Mouse (Mus musculus) cortical plate, adult 2 months (tissue): ENCODE measurements around the gene Dazap2. TPM values are rescaled to one million over a fixed set of nuclear protein-coding genes. Genes with fewer than 3 reads are reported as not detected.

ENCODE experiments used
- H3K27ac ChIP-seq: fragments of 200-500 bp; 2 replicates; pipeline ENCODE4 v1.5.1; 2012; ENCODE audit warnings: low read length, control low read depth, inconsistent platforms; ENCODE audit not compliant: insufficient read depth
- H3K4me1 ChIP-seq: fragments of 200-500 bp; 2 replicates; pipeline ENCODE4 v1.6.1; 2011; ENCODE audit warnings: low read length; ENCODE audit not compliant: control insufficient read depth, insufficient read depth
- H3K4me3 ChIP-seq: fragments of 200-500 bp; 2 replicates; pipeline ENCODE4 v1.5.1; 2011; ENCODE audit warnings: mild to moderate bottlenecking, low read length, control low read depth; ENCODE audit not compliant: insufficient read depth
- CTCF ChIP-seq: fragments of 200-500 bp; IDR thresholded peaks from 2 replicates; pipeline ENCODE4 v1.5.1; 2011; ENCODE audit warnings: mild to moderate bottlenecking, control low read depth, low read length; ENCODE audit not compliant: insufficient read depth; ENCODE audit errors: extremely low read depth
- POLR2A ChIP-seq: fragments of 200-500 bp; IDR thresholded peaks from 2 replicates; pipeline ENCODE4 v1.6.1; 2011; ENCODE audit warnings: mild to moderate bottlenecking, low read length, control low read depth; ENCODE audit not compliant: insufficient read depth; ENCODE audit errors: extremely low read depth
- polyA plus RNA-seq: library from polyadenylated mRNA; depleted of rRNA; stranded (reverse); fragments of >200 nt; gene quantifications from 2 replicates; pipeline ENCODE4 v1.2.3, GENCODE M21; 2012

Gene Dazap2
- polyA plus RNA-seq, 1 experiment: 216 TPM

GRCm38 (mm10) chr15:100655201-100655600 is 40.1 kb downstream of the Dazap2 start:
- H3K27ac ChIP-seq: no peak overlapping the region
- H3K4me1 ChIP-seq: no peaks in the 10 kb centered on the region
- TF ChIP-seq POLR2A (no peak), CTCF (no peak)
- H3K4me3 ChIP-seq: no peak overlapping the region

- no peak overlapping the region for H3K27ac ChIP-seq
- no peak overlapping the region for H3K4me3 ChIP-seq
- no peaks in the 10 kb centered on the region for H3K4me1 ChIP-seq
- no peak for TF ChIP-seq POLR2A
- no peak for TF ChIP-seq CTCF
Measured at GRCm38 (mm10) chr15:100660306-100660705, 45.2 kb downstream of the Dazap2 start.

GRCm38 (mm10) chr15:100660805-100661204 is 45.7 kb downstream of the Dazap2 start:
- no peak overlapping the region for H3K27ac ChIP-seq
- TF ChIP-seq POLR2A: no peak
- TF ChIP-seq CTCF: no peak
- H3K4me1 ChIP-seq: no peaks in the 10 kb centered on the region
- H3K4me3 ChIP-seq: no peak overlapping the region

- H3K4me1 ChIP-seq: no peaks in the 10 kb centered on the region
- H3K4me3 ChIP-seq: no peak overlapping the region
- H3K27ac ChIP-seq: no peak overlapping the region
- TF ChIP-seq CTCF (no peak), POLR2A (no peak)
Measured at GRCm38 (mm10) chr15:100664813-100665274, 49.7 kb downstream of the Dazap2 start.

- no peak overlapping the region for H3K4me3 ChIP-seq
- TF ChIP-seq POLR2A (no peak), CTCF (no peak)
Measured at GRCm38 (mm10) chr15:100665411-100666218, 50.5 kb downstream of the Dazap2 start.

GRCm38 (mm10) chr15:100666219-100666696 is 51.1 kb downstream of the Dazap2 start:
- Histone ChIP-seq H3K4me1 (no peaks in the 10 kb centered on the region), H3K4me3 (no peak overlapping the region), H3K27ac (no peak overlapping the region; the same call in 1 of the 2 replicates)
- no peak for TF ChIP-seq CTCF
- no peak for TF ChIP-seq POLR2A

More at GRCm38 (mm10) chr15:100665411-100666218, 50.5 kb downstream of the Dazap2 start:
- Histone ChIP-seq H3K27ac (no peak overlapping the region), H3K4me1 (no peaks in the 10 kb centered on the region)

GRCm38 (mm10) chr15:100666851-100667250 is 51.7 kb downstream of the Dazap2 start:
- no peak for TF ChIP-seq POLR2A
- no peak for TF ChIP-seq CTCF
- Histone ChIP-seq H3K4me1 (no peaks in the 10 kb centered on the region), H3K4me3 (no peak overlapping the region), H3K27ac (no peak overlapping the region)

GRCm38 (mm10) chr15:100667420-100667819 is 52.3 kb downstream of the Dazap2 start:
- Histone ChIP-seq H3K4me1 (no peaks in the 10 kb centered on the region), H3K27ac (no peak overlapping the region), H3K4me3 (no peak overlapping the region)
- TF ChIP-seq POLR2A (no peak), CTCF (no peak)

- Histone ChIP-seq H3K4me3 (no peak overlapping the region), H3K4me1 (no peaks in the 10 kb centered on the region), H3K27ac (no peak overlapping the region)
- no peak for TF ChIP-seq POLR2A
- no peak for TF ChIP-seq CTCF
Measured at GRCm38 (mm10) chr15:100667871-100668545, 52.9 kb downstream of the Dazap2 start.

GRCm38 (mm10) chr15:100669337-100669736 is 54.2 kb downstream of the Dazap2 start, which contains the start of gene Bin2:
TSS of gene Bin2 (minus strand) at chr15:100669553.
- 0 out of 2 replicates have a peak within 1 kb of the TSS, but pooled peaks have one; percentile 21 for H3K4me3 ChIP-seq
- TF ChIP-seq POLR2A (0 out of 2 replicates have a peak, but pooled peaks have one; percentile 8), CTCF (no peak)

More at GRCm38 (mm10) chr15:100669337-100669736, 54.2 kb downstream of the Dazap2 start, which contains the start of gene Bin2:
- no peaks in the 10 kb centered on the region for H3K4me1 ChIP-seq
- no peak within 1 kb of the TSS for H3K27ac ChIP-seq
